Mouse (Mus musculus): ENCODE results near the gene Klhl12. TPM values are rescaled to one million over a fixed set of nuclear protein-coding genes. Genes with fewer than 3 reads are reported as not detected.
"Not testable (repeated sequence)": the region's sequence is repeated elsewhere in the genome, so short reads cannot be mapped to it uniquely, and the experiment has no call there.

Klhl12 gene
- total RNA-seq, 2 experiments from 2014 or later, result 16.4 to 22.3 TPM

DNA sequence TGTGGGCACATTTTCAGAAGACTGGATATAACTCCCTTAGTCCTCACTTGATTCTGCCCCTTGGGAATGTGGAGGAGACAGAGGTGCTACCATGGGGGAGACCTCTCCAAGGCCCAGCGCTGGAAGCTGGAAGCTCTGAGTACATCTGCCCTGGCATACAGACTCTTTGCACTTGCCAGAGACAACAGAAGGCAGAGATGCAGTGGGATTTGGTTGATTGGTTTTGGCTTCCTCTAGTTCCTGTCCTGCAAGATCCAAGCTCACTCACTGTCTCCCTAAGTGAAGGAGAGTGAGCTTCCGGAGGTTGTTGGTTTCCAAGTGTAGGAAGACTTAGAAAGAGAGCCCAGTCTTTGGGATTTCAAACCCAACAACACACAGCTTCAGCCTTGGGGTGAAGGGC is 60.6 kb downstream of the Klhl12 start:
- DNase-seq, result no peak

GRCm38 (mm10) chr1:134516491-134517198 is 61.3 kb downstream of the Klhl12 start:
- no peak for DNase-seq

DNA sequence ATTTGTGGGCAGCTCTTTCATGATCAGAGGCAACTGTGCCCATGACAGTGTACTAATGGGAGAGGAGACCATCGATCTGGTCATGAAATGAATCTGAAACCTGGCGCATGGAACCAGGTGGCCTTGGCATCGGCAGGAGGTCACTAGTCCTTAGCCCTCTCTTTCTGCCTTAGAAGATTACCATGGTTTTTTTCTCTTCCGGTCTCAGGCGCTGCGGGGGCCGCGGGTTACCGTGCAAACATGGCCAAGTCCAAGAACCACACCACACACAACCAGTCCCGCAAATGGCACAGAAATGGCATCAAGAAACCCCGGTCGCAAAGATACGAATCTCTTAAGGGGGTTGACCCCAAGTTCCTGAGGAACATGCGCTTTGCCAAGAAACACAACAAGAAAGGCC is 62.5 kb downstream of the Klhl12 start:
- DNase-seq, result not testable (repeated sequence)

DNA sequence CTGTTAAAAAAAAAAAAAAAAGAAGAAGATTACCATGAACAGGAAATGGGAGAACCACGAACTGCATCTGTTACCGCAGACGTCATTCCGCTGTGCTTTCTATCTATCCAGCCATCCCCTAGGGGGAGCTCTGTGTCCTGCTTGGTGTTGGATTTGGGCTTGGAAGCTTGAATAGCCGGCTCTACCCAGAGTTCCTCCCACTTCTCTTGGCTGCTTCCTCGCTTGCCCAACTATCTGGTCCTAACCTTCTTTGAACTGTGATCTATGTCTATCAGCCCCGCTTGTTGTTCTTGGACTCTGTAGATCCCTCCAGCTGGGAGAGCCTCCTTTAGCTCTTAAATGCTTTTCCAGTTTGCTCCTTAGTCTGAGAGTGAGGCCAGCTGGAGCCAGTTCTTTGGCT is 63.3 kb downstream of the Klhl12 start:
- DNase-seq, result peak; percentile 91

GRCm38 (mm10) chr1:134519201-134519600 is 63.9 kb downstream of the Klhl12 start:
- DNase-seq, result not testable (repeated sequence)

- DNase-seq, result no peak
Measured at GRCm38 (mm10) chr1:134520001-134520721, 64.8 kb downstream of the Klhl12 start.

DNA sequence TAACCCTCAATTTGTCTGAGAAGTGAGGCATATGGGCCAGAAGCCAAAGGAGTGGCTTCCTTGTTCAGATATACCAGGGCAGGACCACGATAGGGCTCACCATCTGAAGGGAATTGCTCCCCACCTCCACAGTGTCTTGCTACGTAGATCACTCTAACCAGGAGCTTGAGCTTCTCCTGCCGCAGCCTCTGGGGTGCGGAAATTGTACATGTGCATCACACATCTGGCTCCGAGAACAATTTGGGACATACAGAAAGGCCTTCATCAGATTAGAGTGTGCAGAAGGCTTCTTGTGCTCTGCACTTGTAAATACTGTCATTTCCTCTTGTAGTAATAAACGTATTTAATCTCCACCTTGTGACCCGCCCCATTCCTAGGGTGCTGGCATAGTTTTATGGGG is 65.8 kb downstream of the Klhl12 start:
- no peak for DNase-seq

DNA sequence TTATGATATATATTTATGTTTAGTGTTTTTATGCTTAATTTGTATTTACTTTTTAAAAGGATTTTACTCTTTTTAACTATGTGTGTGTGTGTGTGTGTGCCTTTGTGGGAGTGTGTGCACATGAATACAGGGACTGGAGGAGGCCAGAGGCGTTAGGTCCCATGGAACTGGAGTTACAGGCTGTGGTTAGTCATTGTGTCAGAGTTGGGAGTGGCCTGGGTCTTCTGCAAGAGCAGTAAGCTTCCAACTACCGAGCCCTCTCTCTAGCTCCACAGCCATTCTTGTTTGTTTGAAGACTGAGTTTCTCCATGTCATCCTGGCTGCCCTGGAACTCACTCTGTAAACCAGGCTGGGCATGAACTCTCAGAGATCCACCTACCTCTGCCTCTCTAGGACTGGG is 67.0 kb downstream of the Klhl12 start:
- no peak for DNase-seq

DNA sequence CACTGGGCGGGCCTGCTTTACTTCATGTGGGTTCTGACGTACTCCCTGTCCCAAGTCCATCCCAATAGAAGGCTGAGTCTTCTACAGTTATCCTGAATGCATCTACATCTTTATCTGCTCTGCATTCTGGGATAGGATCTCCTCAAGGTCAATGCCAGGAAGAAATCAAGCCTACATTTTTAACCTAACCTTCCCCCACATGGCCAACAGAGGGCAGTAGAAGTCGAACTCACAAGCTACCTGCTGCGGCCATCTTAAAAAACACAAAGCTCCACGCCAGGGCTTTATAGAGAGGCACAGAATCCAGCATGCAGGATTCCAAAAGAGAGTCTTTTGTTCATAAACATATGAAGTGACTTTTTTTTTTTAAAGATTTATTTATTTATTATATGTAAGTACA is 69.1 kb downstream of the Klhl12 start:
- peak; percentile 32 for DNase-seq

GRCm38 (mm10) chr1:134525015-134525414 is 69.7 kb downstream of the Klhl12 start:
- DNase-seq, result no peak

DNA sequence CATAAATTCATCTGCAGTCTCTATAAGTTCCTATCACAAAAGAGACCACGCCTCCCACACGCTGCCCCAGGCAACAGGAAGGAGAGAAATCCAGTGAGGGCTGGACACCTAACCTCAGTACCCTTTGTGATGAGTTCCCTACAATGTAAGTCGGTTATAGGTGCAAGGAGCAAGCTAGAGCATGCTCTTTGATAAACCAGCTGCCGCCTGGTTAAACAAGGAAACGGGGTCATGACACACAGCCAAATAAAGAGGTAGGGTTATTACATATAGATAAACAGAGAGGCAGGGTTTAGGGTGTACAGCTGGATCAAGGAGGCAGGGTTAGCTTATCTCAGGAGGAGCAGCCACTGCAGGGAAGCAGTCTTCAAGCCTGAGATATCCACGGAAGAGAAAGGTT is 71.4 kb downstream of the Klhl12 start:
- no peak for DNase-seq

- DNase-seq, result no peak
Measured at GRCm38 (mm10) chr1:134530618-134531017, 75.3 kb downstream of the Klhl12 start.

GRCm38 (mm10) chr1:134533710-134534109 is 78.4 kb downstream of the Klhl12 start:
- not testable (repeated sequence) for DNase-seq

GRCm38 (mm10) chr1:134535054-134535453 is 79.7 kb downstream of the Klhl12 start:
- no peak for DNase-seq

GRCm38 (mm10) chr1:134535513-134535912 is 80.2 kb downstream of the Klhl12 start:
- no peak for DNase-seq

DNA sequence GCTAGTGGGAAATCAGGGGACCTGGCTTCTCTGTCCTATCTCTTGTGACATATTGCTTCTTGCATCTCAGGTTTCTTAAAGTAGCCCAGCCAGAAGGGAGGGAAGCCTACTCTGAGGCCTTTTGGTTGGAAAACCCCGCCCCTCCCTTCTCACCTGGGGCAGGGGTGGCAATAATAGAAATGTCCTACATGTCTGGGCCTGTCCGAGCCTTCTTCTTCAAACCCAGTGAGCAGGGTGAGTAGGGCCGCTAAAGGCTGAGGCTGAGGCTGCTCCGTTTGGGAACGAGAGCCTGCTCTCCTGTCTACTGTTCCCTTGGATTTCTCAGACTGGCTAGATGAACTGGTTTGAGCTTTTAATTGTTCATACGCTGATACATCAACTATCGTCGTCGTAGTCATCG is 85.3 kb downstream of the Klhl12 start:
- DNase-seq, result no peak

Other genes with a start within 250 kb of the Klhl12 start
- 10 to 100 TPM; 70.4 to 83.0 TPM for gene Adora1, start 220.1 kb upstream of the Klhl12 start, total RNA-seq (2021)
- gene Myog, start 165.5 kb upstream of the Klhl12 start, total RNA-seq (2021), result 1 to 10 TPM; 2.0 to 9.6 TPM
- 1 to 10 TPM; 1.5 to 3.0 TPM for gene Ppfia4, start 122.6 kb upstream of the Klhl12 start, total RNA-seq (2021)
- gene Tmem183a, start 93.6 kb upstream of the Klhl12 start, total RNA-seq (2021), result 10 to 100 TPM; 39.9 to 48.3 TPM
- not detected for gene 4933406M09Rik, start 69.6 kb upstream of the Klhl12 start, total RNA-seq (2021)
- gene Cyb5r1, start 50.0 kb upstream of the Klhl12 start, total RNA-seq (2021), result 10 to 100 TPM; 21.0 to 33.0 TPM
- 100 to 1,000 TPM; 114 to 116 TPM for gene Adipor1, start 40.2 kb upstream of the Klhl12 start, total RNA-seq (2021)
- gene Rabif, start 39.1 kb downstream of the Klhl12 start, total RNA-seq (2021), result 10 to 100 TPM; 22.6 to 26.6 TPM
- not detected for gene Mgat4e, start 94.2 kb downstream of the Klhl12 start, total RNA-seq (2021)
- 10 to 100 TPM; 34.9 to 45.3 TPM for gene Kdm5b, start 104.6 kb downstream of the Klhl12 start, total RNA-seq (2021)
- gene Syt2, start 191.1 kb downstream of the Klhl12 start, total RNA-seq (2021), result 1 to 10 TPM; 1.3 to 5.2 TPM

Measured in adrenal gland, postnatal 10 days (tissue).